Mouse (Mus musculus) heart, adult 8-10 months (tissue): ENCODE measurements around the gene Vmn2r31. TPM values are rescaled to one million over a fixed set of nuclear protein-coding genes. Genes with fewer than 3 reads are reported as not detected.
A peak's percentile ranks its signal among the peaks of the same experiment; 100 is the strongest.
"Not testable (repeated sequence)": the region's sequence is repeated elsewhere in the genome, so short reads cannot be mapped to it uniquely, and the experiment has no call there.

Experiments used
- DNase-seq: peaks from one replicate; pipeline ENCODE4 v3.0.0; 2022; ENCODE audit warnings: low spot score
- total RNA-seq, 4 experiments: library from RNA; stranded (reverse); gene quantifications; 2 replicates each; pipeline ENCODE4 v1.2.4; 2022

Vmn2r31 gene
- not detected for total RNA-seq

DNA sequence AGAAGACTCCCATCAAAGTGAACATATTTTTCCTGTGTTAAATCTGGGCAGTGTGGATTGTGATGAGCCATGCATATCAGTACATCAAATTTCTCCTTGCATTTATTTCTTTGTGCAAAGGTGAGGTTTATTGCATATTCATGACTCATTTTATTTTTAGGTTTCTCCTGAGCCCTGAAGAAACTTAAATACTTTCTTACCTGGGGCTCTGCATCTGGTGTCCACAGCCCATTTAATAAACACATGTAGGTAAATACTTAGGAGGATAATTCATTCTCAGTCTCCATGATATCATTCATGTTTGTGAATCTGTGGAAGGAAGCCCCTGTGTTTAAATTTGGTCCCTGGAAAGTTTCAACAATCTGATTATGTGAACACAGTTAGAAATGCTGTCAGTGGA is at the start of gene Vmn2r31:
TSS of gene Vmn2r31 (minus strand) at position 101 of the 400 bp plus-strand sequence.
- DNase-seq: not testable (repeated sequence)

DNA sequence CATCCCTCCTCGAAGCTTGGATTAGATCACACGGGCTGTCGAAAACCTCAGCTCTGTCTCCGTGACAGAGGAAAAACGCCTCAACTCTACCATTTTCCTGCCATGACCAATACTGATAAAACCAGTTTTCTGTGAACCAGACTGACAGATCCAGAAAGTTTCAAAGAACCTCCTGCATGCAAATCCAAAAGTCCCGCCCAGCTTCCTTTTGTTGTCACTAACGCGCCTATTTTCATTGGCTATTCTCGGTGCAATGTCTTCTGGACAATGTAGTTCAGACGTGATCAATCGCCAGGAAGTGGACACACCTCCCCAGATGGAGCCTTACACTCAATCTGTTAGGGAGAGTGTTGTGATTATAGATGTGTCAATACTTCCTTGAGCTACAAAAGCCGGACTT is 25.1 kb downstream of the Vmn2r31 start, which contains the start of gene Gm45783:
TSS of gene Gm45783 (minus strand) at position 143 of the 400 bp plus-strand sequence.
- peak; percentile 6 for DNase-seq

- not testable (repeated sequence) for DNase-seq
Measured at GRCm38 (mm10) chr7:7337509-7337908, 62.0 kb downstream of the Vmn2r31 start, which contains the start of gene Vmn2r30. TSS of gene Vmn2r30 (minus strand) at chr7:7337609.

Other genes with a start within 250 kb of the Vmn2r31 start
- 1 to 10 TPM; 2.1 to 2.6 (median 2.3) TPM for gene Zfp418, start 228.4 kb downstream of the Vmn2r31 start, total RNA-seq
- gene Zfp772, start 189.7 kb downstream of the Vmn2r31 start, total RNA-seq: 1 to 10 TPM; 1.3 to 1.8 (median 1.4) TPM
- gene Vmn2r29, start 152.4 kb downstream of the Vmn2r31 start, total RNA-seq: under 1 TPM in 1 of 4 experiments, not detected in 3; 0.24 TPM
- gene Gm45844, start 121.4 kb downstream of the Vmn2r31 start, total RNA-seq: 1 to 10 TPM in 3 of 4 experiments, under 1 TPM in 1; 0.90 to 1.8 (median 1.2) TPM
- 10 to 100 TPM; 49.4 to 54.8 (median 52.3) TPM for gene Clcn4, start 98.9 kb downstream of the Vmn2r31 start, total RNA-seq
- not detected for gene Vmn2r30, start 62.1 kb downstream of the Vmn2r31 start, total RNA-seq
- gene Gm45783, start 25.1 kb downstream of the Vmn2r31 start, total RNA-seq: not detected
- gene Vmn2r32, start 80.3 kb upstream of the Vmn2r31 start, total RNA-seq: not detected
- gene Vmn2r33, start 167.1 kb upstream of the Vmn2r31 start, total RNA-seq: not detected